Mouse (Mus musculus): Measurements from ENCODE around the gene Taar7b. TPM values are rescaled to one million over a fixed set of nuclear protein-coding genes. Genes with fewer than 3 reads are reported as not detected.

Taar7b gene
- polyA plus RNA-seq (2017; shearing (Covaris generic)): not detected

GRCm38 (mm10) chr10:23999639-24000038 lies at the start of gene Taar7b:
TSS of gene Taar7b (plus strand) at chr10:23999939.

DNA sequence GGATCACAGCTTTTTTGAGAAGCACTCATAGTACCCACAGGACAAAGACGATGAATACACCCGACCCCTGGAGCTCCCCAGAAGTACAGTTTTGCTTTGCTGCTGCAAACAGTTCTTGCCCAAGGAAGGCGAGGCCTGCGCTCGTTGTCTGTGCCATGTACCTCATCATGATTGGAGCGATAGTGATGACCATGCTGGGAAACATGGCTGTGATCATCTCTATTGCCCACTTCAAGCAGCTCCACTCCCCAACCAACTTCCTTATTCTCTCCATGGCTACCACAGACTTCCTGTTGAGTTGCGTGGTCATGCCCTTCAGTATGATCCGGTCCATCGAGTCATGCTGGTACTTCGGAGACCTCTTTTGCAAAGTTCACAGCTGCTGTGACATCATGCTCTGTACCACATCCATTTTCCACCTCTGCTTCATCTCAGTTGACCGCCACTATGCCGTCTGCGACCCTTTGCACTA lies 39.3 kb upstream of the Taar7b start, which contains the start of gene Taar4:
TSS of gene Taar4 (plus strand) at position 51 of the 472 bp plus-strand sequence.

DNA sequence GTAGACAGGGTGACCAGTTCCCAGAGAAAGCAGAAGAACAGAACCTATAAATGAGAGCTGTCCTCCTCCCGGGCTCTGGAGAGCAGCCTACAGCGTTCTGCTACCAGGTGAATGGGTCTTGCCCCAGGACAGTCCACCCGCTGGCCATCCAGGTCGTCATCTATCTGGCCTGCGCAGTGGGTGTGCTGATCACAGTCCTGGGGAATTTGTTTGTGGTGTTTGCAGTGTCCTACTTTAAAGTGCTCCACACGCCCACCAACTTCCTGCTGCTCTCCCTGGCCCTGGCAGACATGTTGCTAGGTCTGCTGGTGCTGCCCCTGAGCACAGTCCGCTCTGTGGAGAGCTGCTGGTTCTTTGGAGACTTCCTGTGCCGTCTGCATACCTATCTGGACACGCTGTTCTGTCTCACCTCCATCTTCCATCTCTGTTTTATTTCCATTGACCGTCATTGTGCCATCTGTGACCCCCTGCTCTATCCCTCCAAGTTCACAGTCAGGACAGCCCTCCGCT lies 29.0 kb upstream of the Taar7b start, which contains the start of gene Taar5:
TSS of gene Taar5 (plus strand) at position 51 of the 510 bp plus-strand sequence.

DNA sequence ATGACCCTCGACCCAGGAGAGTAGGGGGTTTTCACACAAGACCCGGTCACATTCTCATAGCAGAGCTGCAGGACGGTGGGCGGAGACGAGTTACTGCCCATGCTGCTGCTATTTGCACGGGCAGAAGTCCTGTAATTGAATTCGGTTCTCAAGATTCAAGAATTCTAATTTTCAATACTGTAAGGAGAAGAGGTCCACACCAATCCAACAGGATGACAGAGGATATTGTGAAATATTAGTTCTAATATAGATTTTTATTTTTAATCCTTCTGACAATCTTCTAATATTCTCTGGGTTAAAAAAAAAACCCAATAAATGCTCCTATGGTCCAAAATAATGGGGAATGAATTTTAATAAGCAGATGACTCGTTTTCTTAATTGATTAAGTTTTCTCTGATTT lies 14.2 kb upstream of the Taar7b start, which contains the start of gene Taar6:
TSS of gene Taar6 (minus strand) at position 101 of the 400 bp plus-strand sequence.

DNA sequence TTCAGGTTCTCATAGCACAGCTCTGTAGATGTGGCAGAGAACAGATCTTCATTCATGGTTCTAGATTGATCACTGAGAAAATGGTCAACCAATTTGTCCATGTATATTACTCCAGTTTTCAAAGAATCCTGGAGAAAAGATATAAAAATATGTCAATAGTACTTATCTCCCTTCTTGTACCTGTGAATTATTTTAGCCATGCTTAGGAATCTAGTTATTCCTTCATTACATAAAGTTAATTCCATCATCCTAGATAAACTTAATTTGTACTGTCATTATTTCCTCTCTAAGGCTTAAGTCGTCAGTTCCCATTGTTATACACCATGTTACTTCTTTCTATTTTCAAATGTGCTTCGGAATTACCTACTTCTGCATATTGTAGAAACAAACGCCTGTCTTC lies 6.4 kb upstream of the Taar7b start, which contains the start of gene Taar7a:
TSS of gene Taar7a (minus strand) at position 101 of the 400 bp plus-strand sequence.

GRCm38 (mm10) chr10:24026922-24027321 lies 27.2 kb downstream of the Taar7b start, which contains the start of gene Taar7d:
TSS of gene Taar7d (plus strand) at chr10:24027222.

DNA sequence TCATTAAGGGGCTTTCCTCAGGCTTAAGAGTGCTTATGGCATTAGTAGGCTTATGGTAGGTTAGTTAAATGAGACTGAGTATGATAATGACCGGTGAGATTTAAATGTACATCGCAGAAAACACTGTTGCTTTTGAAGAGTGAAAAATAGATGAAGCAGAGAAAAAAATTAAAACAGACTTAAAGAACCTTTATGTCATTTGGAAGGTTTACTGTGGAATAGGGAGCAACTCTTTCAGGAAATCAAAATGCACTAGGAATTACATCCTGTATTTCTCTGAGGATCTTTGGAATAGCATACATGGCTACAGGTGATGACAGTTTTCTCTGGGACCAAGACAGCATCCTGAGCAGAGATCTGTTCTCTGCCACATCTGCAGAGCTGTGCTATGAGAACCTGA lies 37.6 kb downstream of the Taar7b start, which contains the start of gene Taar7e:
TSS of gene Taar7e (plus strand) at position 301 of the 400 bp plus-strand sequence.

GRCm38 (mm10) chr10:24049210-24049609 lies 49.5 kb downstream of the Taar7b start, which contains the start of gene Taar7f:
TSS of gene Taar7f (plus strand) at chr10:24049510.

Other genes starting within 250 kb of the Taar7b start
- gene Rps12, start 212.7 kb upstream of the Taar7b start, polyA plus RNA-seq (2017; shearing (Covaris generic)): 10 to 100 TPM; 48.8 to 52.8 TPM
- gene Slc18b1, start 203.0 kb upstream of the Taar7b start, polyA plus RNA-seq (2017; shearing (Covaris generic)): under 1 TPM in 1 of 2 experiments, not detected in 1; 0.10 TPM
- not detected for gene Vnn3, start 148.5 kb upstream of the Taar7b start, polyA plus RNA-seq (2017; shearing (Covaris generic))
- not detected for gene Vnn1, start 105.3 kb upstream of the Taar7b start, polyA plus RNA-seq (2017; shearing (Covaris generic))
- gene Taar1, start 79.6 kb upstream of the Taar7b start, polyA plus RNA-seq (2017; shearing (Covaris generic)): not detected
- gene Taar2, start 61.4 kb upstream of the Taar7b start, polyA plus RNA-seq (2017; shearing (Covaris generic)): under 1 TPM in 1 of 2 experiments, not detected in 1; 0.34 TPM
- gene Taar3, start 50.4 kb upstream of the Taar7b start, polyA plus RNA-seq (2017; shearing (Covaris generic)): not detected
- not detected for gene Taar4, start 39.4 kb upstream of the Taar7b start, polyA plus RNA-seq (2017; shearing (Covaris generic))
- not detected for gene Taar5, start 29.2 kb upstream of the Taar7b start, polyA plus RNA-seq (2017; shearing (Covaris generic))
- not detected for gene Taar6, start 14.3 kb upstream of the Taar7b start, polyA plus RNA-seq (2017; shearing (Covaris generic))
- gene Taar7a, start 6.5 kb upstream of the Taar7b start, polyA plus RNA-seq (2017; shearing (Covaris generic)): not detected
- gene Taar7d, start 27.3 kb downstream of the Taar7b start, polyA plus RNA-seq (2017; shearing (Covaris generic)): under 1 TPM in 1 of 2 experiments, not detected in 1; 0.22 TPM
- under 1 TPM in 1 of 2 experiments, not detected in 1; 0.53 TPM for gene Taar7e, start 37.7 kb downstream of the Taar7b start, polyA plus RNA-seq (2017; shearing (Covaris generic))
- gene Taar7f, start 49.6 kb downstream of the Taar7b start, polyA plus RNA-seq (2017; shearing (Covaris generic)): not detected
- gene Taar8a, start 76.6 kb downstream of the Taar7b start, polyA plus RNA-seq (2017; shearing (Covaris generic)): not detected
- gene Taar8b, start 92.4 kb downstream of the Taar7b start, polyA plus RNA-seq (2017; shearing (Covaris generic)): not detected
- gene Taar8c, start 102.0 kb downstream of the Taar7b start, polyA plus RNA-seq (2017; shearing (Covaris generic)): not detected
- gene Taar9, start 109.6 kb downstream of the Taar7b start, polyA plus RNA-seq (2017; shearing (Covaris generic)): not detected
- 10 to 100 TPM; 36.0 to 38.5 TPM for gene Stx7, start 149.4 kb downstream of the Taar7b start, polyA plus RNA-seq (2017; shearing (Covaris generic))
- gene Moxd1, start 223.6 kb downstream of the Taar7b start, polyA plus RNA-seq (2017; shearing (Covaris generic)): not detected

Data from activated CD4-positive, CD25-positive, alpha-beta regulatory T cell (primary cell).